Mouse (Mus musculus) lung, adult 10 weeks (tissue): ENCODE results near the gene Rab4b. TPM values are rescaled to one million over a fixed set of nuclear protein-coding genes. Genes with fewer than 3 reads are reported as not detected.

ENCODE experiments used
- polyA plus RNA-seq: library from polyadenylated mRNA; stranded (reverse); fragments of 350-450 nt; fragmentation: Illumina TruSeq; extraction: RNeasy Lipid Tissue Mini Kit (QIAGEN cat#74804); gene quantifications from one replicate; pipeline ENCODE4 v1.2.3, GENCODE M21; 2014; ENCODE audit warnings: low read depth, low replicate concordance; ENCODE audit not compliant: insufficient read depth

Rab4b gene
- polyA plus RNA-seq = 40.8 TPM

DNA sequence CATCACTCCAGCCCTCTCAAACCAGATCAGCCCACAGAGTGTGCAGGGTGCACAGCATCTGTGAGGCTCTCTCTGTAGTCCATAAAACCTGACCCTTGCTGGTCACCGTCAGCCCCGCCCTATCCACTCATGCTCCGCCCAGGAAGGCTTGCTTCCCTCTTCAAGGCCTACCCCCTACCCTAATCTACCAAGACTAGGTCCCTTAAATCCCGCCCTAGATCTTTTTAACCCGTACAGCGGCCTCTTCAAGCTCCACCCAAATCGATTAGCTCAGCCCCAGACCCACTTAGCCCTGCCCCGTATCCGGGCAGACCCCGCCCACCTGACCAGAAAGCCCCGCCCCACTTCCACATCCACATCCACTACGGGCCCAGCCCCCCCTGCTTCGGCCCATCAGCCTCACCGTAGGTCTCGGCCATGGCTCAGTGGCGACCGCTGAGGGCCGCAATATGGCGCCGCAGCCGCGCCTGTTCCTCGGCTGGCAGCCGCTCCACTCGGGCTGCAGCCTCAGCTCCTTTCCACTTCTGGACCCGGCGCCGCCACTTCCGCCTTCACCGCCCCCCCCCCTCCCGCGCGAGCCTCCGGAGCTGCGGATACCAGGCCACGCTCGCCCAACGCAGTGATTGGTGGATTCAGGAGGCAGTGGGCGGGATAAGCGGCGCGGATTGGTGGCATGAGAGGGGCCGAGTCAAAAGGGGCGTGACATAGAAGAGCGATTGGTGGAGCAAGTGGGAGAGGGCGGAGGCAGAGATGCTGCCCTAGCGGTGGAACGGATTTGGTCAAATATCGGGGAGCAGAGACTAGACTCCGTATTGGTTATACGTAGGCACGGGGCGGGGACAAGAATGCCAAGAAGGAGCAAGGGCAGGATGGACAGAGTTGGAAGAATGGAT is at the start of gene Rab4b:
Gene Rab4b (minus strand): TSS at position 573 of the 893 bp plus-strand sequence.

DNA sequence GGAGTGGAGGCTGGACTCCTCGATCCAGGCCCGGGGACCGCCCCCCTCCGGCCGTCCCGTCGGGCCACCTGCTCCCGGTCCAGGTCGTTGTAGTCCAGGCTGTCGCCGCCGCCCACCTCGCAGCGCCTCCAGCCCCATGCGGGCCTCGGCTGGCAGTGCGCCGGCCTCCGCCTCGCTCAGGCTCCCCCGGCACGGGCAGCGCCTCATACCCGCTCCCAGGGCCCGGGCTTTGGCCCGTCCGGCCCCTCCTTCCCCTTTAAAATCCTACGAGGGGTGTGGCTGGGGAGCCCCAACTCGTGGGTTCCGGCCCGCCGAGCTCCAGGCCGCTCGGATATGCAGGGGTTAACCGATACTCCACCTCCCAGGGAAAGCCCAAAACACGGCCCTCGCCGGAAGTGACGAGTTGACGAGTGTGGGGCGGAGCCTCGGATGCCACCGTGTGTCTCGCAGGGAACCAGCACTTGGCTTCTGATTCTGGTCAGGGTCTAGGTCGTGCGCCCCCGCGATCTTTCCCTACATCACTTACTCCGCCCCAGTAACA is 49.7 kb upstream of the Rab4b start, which contains the start of gene Itpkc:
Gene Itpkc (minus strand): TSS at position 381 of the 541 bp plus-strand sequence.

DNA sequence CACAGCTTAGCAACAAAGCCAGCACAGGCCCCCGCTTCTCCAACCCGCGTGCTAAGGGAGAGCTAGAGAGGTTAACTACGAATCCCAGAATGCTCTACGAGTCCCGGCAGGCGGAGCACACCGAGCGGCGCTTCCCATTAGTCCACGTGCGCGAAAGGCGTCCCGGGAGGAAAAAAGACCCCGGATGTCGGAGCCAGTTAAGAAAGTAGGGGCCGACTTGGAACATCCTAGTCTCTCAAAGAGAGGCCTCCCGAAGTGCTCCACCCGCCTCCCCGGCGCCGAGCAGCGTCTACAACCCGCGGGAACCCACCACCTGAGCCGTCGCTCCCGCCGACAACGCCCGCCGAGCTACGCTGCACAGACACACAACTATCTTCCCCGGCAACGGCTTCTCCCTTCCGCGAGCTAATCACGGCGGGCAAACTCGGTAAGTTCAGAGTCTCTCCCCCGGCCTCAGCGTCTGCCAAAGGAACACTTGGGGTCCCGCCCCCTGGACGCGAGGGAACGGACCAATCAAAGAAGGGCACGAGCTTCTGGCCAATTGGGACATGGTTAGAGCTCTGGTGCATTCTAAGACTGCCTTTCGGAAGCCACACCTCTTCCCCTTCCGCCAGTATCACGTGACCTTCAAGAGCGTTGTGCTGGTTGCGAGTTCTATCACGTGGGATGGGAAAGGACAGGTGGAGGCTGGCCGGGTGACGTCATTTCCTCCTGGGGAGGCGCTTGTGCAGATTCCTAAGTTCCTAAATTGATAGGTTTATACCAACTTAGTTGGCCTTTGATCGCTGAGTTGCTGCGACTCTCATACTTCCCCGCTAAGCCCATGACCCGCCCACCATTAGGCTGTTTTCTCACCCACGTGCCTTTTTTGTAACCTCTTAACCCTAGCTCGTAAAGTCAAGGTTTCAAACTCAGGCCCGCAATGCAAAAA is 17.2 kb upstream of the Rab4b start, which contains the start of the genes BC024978 and Snrpa:
Gene BC024978 (plus strand): TSS at position 101 of the 931 bp plus-strand sequence.
Gene Snrpa (minus strand): TSS at position 591 of the 931 bp plus-strand sequence.

DNA sequence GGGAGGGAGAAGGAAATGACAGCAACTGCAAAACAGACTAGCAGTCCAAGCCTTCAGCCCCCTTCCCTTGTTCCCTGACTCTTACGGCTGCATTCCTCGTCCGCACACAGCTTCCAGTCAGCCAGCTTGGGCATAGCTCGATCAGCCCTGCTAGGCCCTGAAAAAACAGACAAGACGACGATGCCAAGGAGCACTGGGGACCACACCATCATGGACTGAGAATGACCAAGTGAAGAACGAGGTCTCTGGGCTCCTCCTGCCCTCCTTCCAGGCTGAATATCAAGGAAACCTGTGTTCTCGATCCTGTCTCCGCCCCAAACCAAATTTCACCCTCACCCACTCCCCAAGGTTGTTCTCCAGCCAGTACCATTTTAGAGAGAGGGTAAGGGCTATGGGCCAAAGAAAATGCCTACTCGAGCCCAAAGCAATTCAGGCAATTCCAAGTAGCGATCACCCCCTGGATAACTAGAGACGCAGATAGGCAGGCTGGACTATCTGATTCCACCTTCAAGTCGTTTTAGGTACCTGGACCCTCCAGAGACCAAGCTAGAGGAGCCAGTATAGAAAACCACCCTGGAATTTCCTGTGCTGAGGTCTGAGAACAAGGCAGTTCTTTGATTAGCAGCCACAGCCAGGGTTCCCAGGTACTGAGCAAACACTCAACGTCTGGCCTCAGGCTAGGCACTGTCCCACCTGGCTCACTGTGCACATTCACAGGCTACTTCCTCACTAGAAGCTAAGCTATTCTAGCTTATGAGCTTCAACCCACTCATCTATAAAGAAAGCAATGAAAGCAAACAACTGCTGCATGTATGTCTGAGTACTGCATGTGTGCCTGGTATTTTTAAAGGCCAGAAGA is 2.4 kb upstream of the Rab4b start, which contains the start of the genes Gm21983 and Mia:
Gene Gm21983 (minus strand): TSS at position 250 of the 859 bp plus-strand sequence.
Gene Mia (minus strand): TSS at position 321 of the 859 bp plus-strand sequence.

DNA sequence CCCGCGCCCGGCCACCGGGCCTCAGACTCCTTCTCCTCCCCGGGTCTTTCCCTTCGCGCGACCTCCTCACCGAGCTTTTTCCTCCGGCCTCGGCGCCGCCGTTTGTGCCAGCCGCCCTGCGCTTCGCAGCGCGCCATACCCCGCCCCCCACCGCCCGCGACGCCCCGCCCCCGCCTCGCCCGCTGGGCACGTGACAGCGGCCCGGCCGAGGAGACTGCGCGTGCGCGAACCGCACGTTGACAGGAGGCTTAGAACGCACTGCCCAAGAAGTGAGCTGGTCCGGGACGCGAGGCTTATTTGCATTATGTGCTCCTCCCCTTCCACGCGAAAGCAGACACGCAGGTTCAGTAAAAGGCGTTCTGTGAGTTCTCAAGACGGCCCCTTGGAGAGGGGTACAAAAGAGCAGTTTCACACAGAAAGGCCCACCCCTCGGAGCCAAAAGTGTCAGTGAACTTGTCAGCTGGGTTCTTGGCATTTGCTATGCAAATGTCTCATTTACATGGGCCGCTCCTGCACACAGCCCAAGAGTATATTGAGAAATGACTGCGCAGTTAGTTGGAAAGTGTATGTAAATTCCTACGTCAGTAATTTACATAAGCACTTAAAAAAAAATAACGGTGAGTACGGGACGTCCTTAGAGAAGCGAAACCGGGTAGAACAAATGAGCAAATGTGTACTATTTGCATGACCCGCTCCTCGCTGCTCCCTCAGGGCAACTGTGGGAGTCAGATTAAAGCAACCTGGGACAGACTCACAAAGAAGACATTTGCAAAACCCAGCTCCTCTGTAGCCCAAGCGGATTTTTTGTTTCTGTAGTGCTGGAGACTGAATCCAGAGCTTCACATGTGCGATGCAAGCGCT is 11.9 kb downstream of the Rab4b start, which contains the start of gene Egln2:
Gene Egln2 (minus strand): TSS at position 189 of the 861 bp plus-strand sequence.

DNA sequence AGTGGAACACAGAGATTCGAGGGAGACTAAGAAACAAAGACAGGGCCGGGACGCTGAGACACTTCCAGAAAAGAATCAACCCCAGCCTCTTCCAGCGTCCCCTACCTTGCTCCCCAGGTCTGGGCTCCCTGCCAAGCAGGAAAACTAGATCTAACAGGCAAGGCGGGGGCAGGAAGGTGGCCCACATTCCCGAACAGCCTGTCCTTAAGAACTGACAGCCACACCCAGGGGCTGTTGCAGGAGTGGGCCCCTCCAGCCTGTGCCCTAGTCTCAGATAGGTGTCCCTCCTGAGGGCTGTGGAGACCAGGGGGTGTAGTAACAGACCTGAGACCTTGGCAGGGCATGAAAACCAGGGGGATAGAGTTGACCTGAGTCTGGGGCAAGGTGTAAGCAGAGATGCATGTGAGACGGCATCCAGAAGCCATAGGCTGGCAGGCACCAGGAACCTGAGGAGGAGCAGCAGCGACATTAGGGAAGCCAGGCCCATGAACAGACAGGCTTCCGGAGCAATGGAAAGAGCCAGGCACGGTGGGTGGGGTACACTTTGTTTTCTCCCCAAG is 25.4 kb downstream of the Rab4b start, which contains the start of gene Cyp2t4:
Gene Cyp2t4 (plus strand): TSS at position 510 of the 560 bp plus-strand sequence.

DNA sequence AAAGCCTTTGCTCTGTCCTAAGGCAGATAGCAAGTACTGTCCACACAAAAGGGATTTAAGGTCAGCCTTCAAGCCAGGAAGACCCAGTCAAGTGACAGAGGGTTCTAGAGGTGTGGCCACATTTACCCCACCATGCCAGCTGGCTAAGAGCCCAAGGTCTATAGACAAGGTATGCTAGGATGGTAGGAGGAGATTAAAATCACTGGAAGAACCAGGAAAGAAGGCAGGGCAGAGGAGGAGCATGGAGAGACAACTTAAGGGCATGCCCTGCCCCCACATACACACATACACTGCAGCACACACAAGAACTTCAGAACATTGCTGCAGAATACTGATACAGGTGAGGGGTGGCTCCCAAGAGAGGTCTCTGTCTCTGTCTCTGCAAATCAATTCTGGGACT is 59.0 kb downstream of the Rab4b start, which contains the start of gene Cyp2f2:
Gene Cyp2f2 (plus strand): TSS at position 234 of the 400 bp plus-strand sequence.

Other genes with a start within 250 kb of the Rab4b start
- not detected for gene Cyp2a22, start 239.5 kb downstream of the Rab4b start, polyA plus RNA-seq
- not detected for gene Cyp2a12, start 149.8 kb downstream of the Rab4b start, polyA plus RNA-seq
- 1,698 TPM for gene Cyp2f2, start 59.0 kb downstream of the Rab4b start, polyA plus RNA-seq
- not detected for gene Cyp2t4, start 25.2 kb downstream of the Rab4b start, polyA plus RNA-seq
- 58.1 TPM for gene Egln2, start 12.1 kb downstream of the Rab4b start, polyA plus RNA-seq
- not detected for gene Gm21983, start 2.2 kb upstream of the Rab4b start, polyA plus RNA-seq
- 13.1 TPM for gene Mia, start 2.3 kb upstream of the Rab4b start, polyA plus RNA-seq
- 4.4 TPM for gene BC024978, start 16.9 kb upstream of the Rab4b start, polyA plus RNA-seq
- 42.6 TPM for gene Snrpa, start 17.4 kb upstream of the Rab4b start, polyA plus RNA-seq
- gene Itpkc, start 49.8 kb upstream of the Rab4b start, polyA plus RNA-seq = 4.7 TPM
- 28.4 TPM for gene Coq8b, start 54.1 kb upstream of the Rab4b start, polyA plus RNA-seq
- 7.2 TPM for gene Numbl, start 79.5 kb upstream of the Rab4b start, polyA plus RNA-seq
- gene Ltbp4, start 158.8 kb upstream of the Rab4b start, polyA plus RNA-seq = 197 TPM
- gene Shkbp1, start 177.1 kb upstream of the Rab4b start, polyA plus RNA-seq = 25.2 TPM
- gene Gm20479, start 178.5 kb upstream of the Rab4b start, polyA plus RNA-seq = not detected